Mouse (Mus musculus): ENCODE measurements around the gene Uap1.

DNA sequence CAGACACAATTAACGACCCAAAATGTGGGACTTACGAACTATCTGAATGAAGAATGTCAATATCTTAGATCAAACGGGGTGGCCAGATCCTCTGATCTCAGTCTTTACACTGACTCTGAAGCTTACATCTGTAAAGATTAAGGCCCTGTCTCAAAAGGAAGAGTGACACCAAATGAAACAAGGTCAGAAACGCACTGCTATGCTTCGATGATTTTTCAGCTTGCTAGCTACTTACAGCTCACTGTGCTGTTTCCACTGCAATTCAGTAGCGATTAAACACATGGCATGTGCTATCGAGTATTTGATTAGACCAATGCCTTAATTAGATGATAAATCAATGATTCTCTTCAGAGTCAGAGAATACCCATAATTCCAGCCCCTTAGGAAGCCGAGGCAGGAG is 20.8 kb downstream of the Uap1 start:
- TF ChIP-seq POLR2A (IDR thresholded peaks at IDR 0.05; ENCODE audit: borderline replicate concordance, extremely low read depth, low read depth, low read length): no peak
- TF ChIP-seq CTCF (IDR thresholded peaks at IDR 0.05; ENCODE audit: insufficient read depth, low read length): no peak
